Mouse (Mus musculus): ENCODE measurements at regions not wholly inside any gene's neighbourhood (a gene's known extent, or its start where the extent isn't known, plus 50 kb on each side); places are given as distances from the start of the nearest gene placed in this dataset.
A peak's percentile ranks its signal among the peaks of the same experiment; 100 is the strongest.

GRCm38 (mm10) chr15:61009509-61009908 is 86.7 kb upstream of the A1bg start:
- no peak for DNase-seq (ENCODE audit: low read depth)

- no peak for DNase-seq (ENCODE audit: low read depth)
Observed at GRCm38 (mm10) chr15:61007461-61008059, 84.7 kb upstream of the A1bg start.

- DNase-seq (ENCODE audit: low read depth): peak; percentile 8
Observed at GRCm38 (mm10) chr15:61006608-61007007, 83.8 kb upstream of the A1bg start.

- no peak for DNase-seq (ENCODE audit: low read depth)
Observed at GRCm38 (mm10) chr15:60993971-60994690, 71.3 kb upstream of the A1bg start.

GRCm38 (mm10) chr15:60993394-60993793 is 70.6 kb upstream of the A1bg start:
- DNase-seq (ENCODE audit: low read depth): no peak

GRCm38 (mm10) chr15:60982576-60982975 is 59.8 kb upstream of the A1bg start:
- DNase-seq (ENCODE audit: low read depth): no peak
